ENCODE assay signal across 34 mouse cellular contexts in genomic region chr1:172162959-172163358, GRCm38 (mm10). TPM values are rescaled to one million over a fixed set of nuclear protein-coding genes. Genes with fewer than 3 reads are reported as not detected.
DNase-seq lines count a peak whose midpoint lies in the region; ATAC-seq and TF ChIP-seq lines count a peak whose summit lies in the region.
"Had no signal": no experiment of that assay in that cellular context is flagged by ENCODE, and none has a peak within 500 bp of the region (broad histone marks: within the 10 kb centered on the region; RNA-seq: fewer than 3 reads in every experiment).

No protein-coding gene starts in this region.

- peaks cover 22% of the 10 kb centered on the region for H3K4me1 ChIP-seq in heart, embryonic 12.5 days (replicated peaks)
- H3K4me1 ChIP-seq in liver, adult 2 months (ENCODE audit: control insufficient read depth, insufficient read depth, low read length): peaks cover 41% of the 10 kb centered on the region
- H3K4me1 ChIP-seq: embryonic facial prominence, embryonic 10.5 days; embryonic facial prominence, embryonic 15.5 days; intestine, embryonic 15.5 days had no signal

- no peak overlapping the region for H3K4me2 ChIP-seq in heart, embryonic 12.5 days
- H3K4me2 ChIP-seq: embryonic facial prominence, embryonic 15.5 days; forebrain, embryonic 12.5 days; hindbrain, embryonic 12.5 days; intestine, embryonic 15.5 days; neural tube, embryonic 15.5 days had no signal

- TF ChIP-seq POLR2A in liver, adult 2 months (IDR thresholded peaks at IDR 0.05; ENCODE audit: extremely low read depth, insufficient read depth, low read length): no peak

- WGBS in heart, embryonic 12.5 days: 92% methylated on average over 6 of the region's 6 CpGs
- 35% methylated on average over 6 of the region's 6 CpGs for WGBS in liver, adult 2 months

- H3K4me3 ChIP-seq in heart, embryonic 12.5 days: no peak overlapping the region
- no peak overlapping the region for H3K4me3 ChIP-seq in liver, adult 2 months (ENCODE audit: insufficient read depth, low read depth, low read length)
- H3K4me3 ChIP-seq: embryonic facial prominence, embryonic 10.5 days; embryonic facial prominence, embryonic 15.5 days; forebrain, embryonic 12.5 days; hindbrain, embryonic 12.5 days; intestine, embryonic 15.5 days; layer of hippocampus, adult 2 months; neural tube, embryonic 15.5 days had no signal

- no peak for ATAC-seq in heart, embryonic 12.5 days (ENCODE audit: insufficient number of reproducible peaks, low FRiP score)
- ATAC-seq: hindbrain, postnatal 0 days; intestine, embryonic 15.5 days; Patski had no signal

- peaks cover 34% of the 10 kb centered on the region for H3K36me3 ChIP-seq in heart, embryonic 12.5 days
- peaks cover 31% of the 10 kb centered on the region for H3K36me3 ChIP-seq in liver, adult 2 months (ENCODE audit: control insufficient read depth, insufficient read depth, low read length)

- H3K27ac ChIP-seq in heart, embryonic 12.5 days (ENCODE audit: poor library complexity, severe bottlenecking): no peak overlapping the region
- H3K27ac ChIP-seq in liver, adult 2 months (replicated peaks; ENCODE audit: insufficient read depth, low read depth, low read length): 0 out of 2 replicates have a peak overlapping the region, but pooled peaks have one; percentile 7
- H3K27ac ChIP-seq: embryonic facial prominence, embryonic 10.5 days; embryonic facial prominence, embryonic 15.5 days; forebrain, embryonic 12.5 days; hindbrain, embryonic 12.5 days; hindbrain, postnatal 0 days; intestine, embryonic 15.5 days; liver, embryonic 14.5 days; macrophage; neural tube, embryonic 15.5 days; stomach, postnatal 0 days had no signal

- 0 out of 2 replicates have a peak overlapping the region, but pooled peaks have one; percentile 31 for H3K9ac ChIP-seq in heart, embryonic 12.5 days
- no peak overlapping the region for H3K9ac ChIP-seq in liver, adult 2 months (ENCODE audit: low read depth, low read length)
- H3K9ac ChIP-seq: embryonic facial prominence, embryonic 15.5 days; forebrain, embryonic 12.5 days; hindbrain, embryonic 12.5 days; intestine, embryonic 15.5 days; liver, embryonic 14.5 days; neural tube, embryonic 15.5 days had no signal

- TF ChIP-seq CTCF in liver, adult 2 months (IDR thresholded peaks at IDR 0.05; ENCODE audit: low read depth, low read length): no peak

- H3K79me2 ChIP-seq in liver, adult 2 months (ENCODE audit: control insufficient read depth, insufficient read depth, low read length): peaks cover 22% of the 10 kb centered on the region

- no peak for DNase-seq in heart, adult 18-20 months
- peak; percentile 50 for DNase-seq in liver, adult 2 months (ENCODE audit: extremely low read depth, low read depth, low spot score)
- DNase-seq in liver: no peak
- peak; percentile 56 to 60 for DNase-seq in kidney, postnatal 25 days
- DNase-seq in natural killer cell, adult 2 months (ENCODE audit: low spot score in 2 of 2): no peak
- no peak for DNase-seq in right cerebral cortex, postnatal 10 days (ENCODE audit: low spot score in 2 of 2)
- DNase-seq: adrenal gland, postnatal 10 days; cerebellum, adult 8-10 months; cerebellum, postnatal 25 days; gastrocnemius, postnatal 25 days; heart, adult 11 months; left cerebral cortex, postnatal 4 days; lung, adult 2 months; lung, postnatal 10 days; midbrain, embryonic 14.5 days; retina, postnatal 1 day; thymus, adult 18-20 months; thymus, postnatal 25 days had no signal

- no peaks in the 10 kb centered on the region for H3K27me3 ChIP-seq in heart, embryonic 12.5 days (replicated peaks)
- H3K27me3 ChIP-seq in liver, adult 2 months (ENCODE audit: control insufficient read depth, insufficient read depth, low read length): no peaks in the 10 kb centered on the region
- H3K27me3 ChIP-seq: embryonic facial prominence, embryonic 15.5 days; forebrain, embryonic 12.5 days; hindbrain, embryonic 12.5 days; intestine, embryonic 15.5 days; neural tube, embryonic 15.5 days; Patski had no signal

- no peaks in the 10 kb centered on the region for H3K9me3 ChIP-seq in heart, embryonic 12.5 days (replicated peaks)
- H3K9me3 ChIP-seq: embryonic facial prominence, embryonic 10.5 days; embryonic facial prominence, embryonic 15.5 days; forebrain, embryonic 12.5 days; G1E; hindbrain, embryonic 12.5 days; intestine, embryonic 15.5 days; neural tube, embryonic 15.5 days had no signal

RNA-seq across cellular contexts. Expression of gene Dcaf8, which starts 15.1 kb away (rescaled TPM):
- polyA plus RNA-seq in heart, embryonic 12.5 days (2016; fragmentation: Nextera tagmentation; extraction: Ambion mirVana): 123 and 125 TPM in 2 replicates
- total RNA-seq in heart, adult 18-20 months (2021): 100 to 1,000 TPM; 110 to 119 TPM
- total RNA-seq in liver, adult 2 months (2014; rRNA removed): 92.7 and 95.6 TPM in 2 replicates
- 48.5 and 54.1 TPM in 2 replicates for polyA plus RNA-seq in liver, adult 2 months (2012; rRNA removed)

RNA-seq across cellular contexts. Expression of gene Pex19, which starts 36.4 kb away (rescaled TPM):
- 133 and 139 TPM in 2 replicates for polyA plus RNA-seq in heart, embryonic 12.5 days (2016; fragmentation: Nextera tagmentation; extraction: Ambion mirVana)
- total RNA-seq in heart, adult 18-20 months (2021): 100 to 1,000 TPM; 116 to 143 TPM
- 87.3 and 92.5 TPM in 2 replicates for total RNA-seq in liver, adult 2 months (2014; rRNA removed)
- polyA plus RNA-seq in liver, adult 2 months (2012; rRNA removed): 99.3 and 113 TPM in 2 replicates

RNA-seq across cellular contexts. Expression of gene Pea15a, which starts 43.6 kb away (rescaled TPM):
- polyA plus RNA-seq in heart, embryonic 12.5 days (2016; fragmentation: Nextera tagmentation; extraction: Ambion mirVana): 156 and 164 TPM in 2 replicates
- 10 to 100 TPM; 57.4 to 69.9 TPM for total RNA-seq in heart, adult 18-20 months (2021)
- total RNA-seq in liver, adult 2 months (2014; rRNA removed): 9.4 and 13.1 TPM in 2 replicates
- polyA plus RNA-seq in liver, adult 2 months (2012; rRNA removed): 8.4 and 10.2 TPM in 2 replicates

RNA-seq across cellular contexts. Expression of gene Casq1, which starts 56.7 kb away (rescaled TPM):
- 182 and 185 TPM in 2 replicates for polyA plus RNA-seq in heart, embryonic 12.5 days (2016; fragmentation: Nextera tagmentation; extraction: Ambion mirVana)
- total RNA-seq in heart, adult 18-20 months (2021): 1 to 10 TPM; 2.2 to 2.7 TPM
- 0.07 and 0.74 TPM in 2 replicates for total RNA-seq in liver, adult 2 months (2014; rRNA removed)
- polyA plus RNA-seq in liver, adult 2 months (2012; rRNA removed): 0.16 and 0.21 TPM in 2 replicates
- total RNA-seq: G1E; megakaryocyte-erythroid progenitor cell, adult 5-6 weeks; monocyte, adult 5-6 weeks had no signal
- polyA plus RNA-seq: G1E, macrophage had no signal

Comparison
In these comparisons a context has a peak if more than half of its experiments do, and no peak if none do; other contexts are left out.
1. DNase-seq: peak in liver, adult 2 months (single experiment) and kidney, postnatal 25 days (2 of 2); none in heart, adult 18-20 months (0 of 2), liver (single experiment), natural killer cell, adult 2 months (0 of 2) and right cerebral cortex, postnatal 10 days (0 of 2).